Mouse (Mus musculus): ENCODE measurements around the gene Dazap2. TPM values are rescaled to one million over a fixed set of nuclear protein-coding genes. Genes with fewer than 3 reads are reported as not detected.
A peak's percentile ranks its signal among the peaks of the same experiment; 100 is the strongest.

Dazap2 gene
- polyA plus RNA-seq, 1 experiment from 2014 or later = 228 TPM

- DNase-seq (ENCODE audit: low spot score) (no peak), ATAC-seq (replicated peaks; ENCODE audit: low FRiP score) (no peak)
- H3K27ac ChIP-seq (ENCODE audit: low read depth, low read length) = no peak overlapping the region
- H3K36me3 ChIP-seq (ENCODE audit: control insufficient read depth, insufficient read depth, low read length) = no peaks in the 10 kb centered on the region
- H3K4me2 ChIP-seq (ENCODE audit: low read depth, low read length, severe bottlenecking) = peak overlapping the region; percentile 71
- H3K4me1 ChIP-seq (replicated peaks; ENCODE audit: control insufficient read depth, insufficient read depth, low read length) = peaks cover 10% of the 10 kb centered on the region; the same call in 1 of the 2 replicates
- H3K27me3 ChIP-seq (ENCODE audit: control insufficient read depth, insufficient read depth, low read length) = peaks cover 44% of the 10 kb centered on the region
- peak overlapping the region; percentile 42 for H3K4me3 ChIP-seq (ENCODE audit: low read depth, low read length)
- WGBS = 3% methylated on average over 36 of the region's 38 CpGs
- 0 out of 2 replicates have a peak overlapping the region, but pooled peaks have one; percentile 20 for H3K9ac ChIP-seq (ENCODE audit: low read length)
- H3K9me3 ChIP-seq (ENCODE audit: control insufficient read depth, low read length) = no peaks in the 10 kb centered on the region
Observed at GRCm38 (mm10) chr15:100635851-100636645, 20.9 kb downstream of the Dazap2 start.

DNA sequence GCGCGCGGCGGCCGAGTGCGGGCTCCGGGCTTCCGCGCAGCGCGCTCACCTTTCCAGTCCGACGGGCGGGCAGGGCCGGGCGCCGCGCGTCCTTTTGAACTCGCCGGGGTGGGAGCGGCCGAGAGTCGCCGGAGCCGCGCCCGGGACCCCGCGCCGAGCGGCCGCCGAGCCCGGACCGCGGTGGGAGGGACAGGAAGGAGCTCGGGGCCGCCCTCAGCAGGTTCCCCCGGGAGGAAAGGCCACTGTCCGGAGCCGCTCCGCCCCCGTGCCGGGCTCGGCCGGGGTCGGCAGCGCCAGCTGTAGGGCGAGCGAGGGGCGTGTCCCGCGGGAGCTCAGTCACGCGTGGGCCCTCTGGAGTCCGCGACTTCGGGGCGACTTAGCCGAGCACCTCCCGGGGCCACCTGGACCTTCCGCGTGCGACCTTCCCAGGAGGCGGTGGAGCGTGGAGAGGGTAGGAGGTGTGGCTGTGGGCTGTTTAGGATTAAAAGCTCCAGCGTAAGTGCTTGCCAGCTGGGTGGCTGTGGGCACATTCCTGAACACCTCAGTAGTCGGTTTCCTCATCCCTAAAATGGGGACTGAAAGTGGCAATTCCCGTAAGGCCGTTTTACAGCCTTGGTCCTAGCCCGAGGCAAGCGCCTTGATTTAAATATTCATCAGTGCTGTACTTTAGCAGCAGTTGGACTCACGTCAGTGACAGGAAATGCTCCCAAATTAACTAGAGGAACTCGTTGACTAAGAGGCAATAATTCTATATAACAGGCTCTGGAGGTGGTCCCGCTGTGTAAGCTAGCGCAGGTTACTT, 21.8 kb downstream of the Dazap2 start, which contains the start of gene Smagp:
Gene Smagp, minus strand, starts transcription at position 241 of the 802 bp plus-strand sequence.
- H3K27ac ChIP-seq (ENCODE audit: low read depth, low read length) = no peak within 1 kb of the TSS
- peak within 1 kb of the TSS; percentile 71 for H3K4me2 ChIP-seq (ENCODE audit: low read depth, low read length, severe bottlenecking)
- peak within 1 kb of the TSS; percentile 42 for H3K4me3 ChIP-seq (ENCODE audit: low read depth, low read length)
- peak; percentile 60 for DNase-seq (ENCODE audit: low spot score)
- H3K4me1 ChIP-seq (replicated peaks; ENCODE audit: control insufficient read depth, insufficient read depth, low read length) = peaks cover 10% of the 10 kb centered on the region; the same call in 1 of the 2 replicates
- H3K9me3 ChIP-seq (ENCODE audit: control insufficient read depth, low read length) = no peaks in the 10 kb centered on the region
- peaks cover 44% of the 10 kb centered on the region for H3K27me3 ChIP-seq (ENCODE audit: control insufficient read depth, insufficient read depth, low read length)
- under 1% methylated on average over 71 of the region's 77 CpGs for WGBS
- no peak for ATAC-seq (replicated peaks; ENCODE audit: low FRiP score)
- peak within 1 kb of the TSS; percentile 20; the same call in 1 of the 2 replicates for H3K9ac ChIP-seq (ENCODE audit: low read length)
- H3K36me3 ChIP-seq (ENCODE audit: control insufficient read depth, insufficient read depth, low read length) = no peaks in the 10 kb centered on the region

- H3K4me1 ChIP-seq (replicated peaks; ENCODE audit: control insufficient read depth, insufficient read depth, low read length) = peaks cover 10% of the 10 kb centered on the region; the same call in 1 of the 2 replicates
- H3K9me3 ChIP-seq (ENCODE audit: control insufficient read depth, low read length) = no peaks in the 10 kb centered on the region
- no peak overlapping the region for H3K27ac ChIP-seq (ENCODE audit: low read depth, low read length)
- H3K9ac ChIP-seq (ENCODE audit: low read length) = no peak overlapping the region
- H3K36me3 ChIP-seq (ENCODE audit: control insufficient read depth, insufficient read depth, low read length) = no peaks in the 10 kb centered on the region
- H3K4me3 ChIP-seq (ENCODE audit: low read depth, low read length) = no peak overlapping the region
- ATAC-seq (replicated peaks; ENCODE audit: low FRiP score) = no peak
- no peak for DNase-seq (ENCODE audit: low spot score)
- 22% methylated on average over 6 of the region's 6 CpGs for WGBS
- no peak overlapping the region for H3K4me2 ChIP-seq (ENCODE audit: low read depth, low read length, severe bottlenecking)
- peaks cover 44% of the 10 kb centered on the region for H3K27me3 ChIP-seq (ENCODE audit: control insufficient read depth, insufficient read depth, low read length)
Observed at GRCm38 (mm10) chr15:100637661-100638060, 22.5 kb downstream of the Dazap2 start.

DNA sequence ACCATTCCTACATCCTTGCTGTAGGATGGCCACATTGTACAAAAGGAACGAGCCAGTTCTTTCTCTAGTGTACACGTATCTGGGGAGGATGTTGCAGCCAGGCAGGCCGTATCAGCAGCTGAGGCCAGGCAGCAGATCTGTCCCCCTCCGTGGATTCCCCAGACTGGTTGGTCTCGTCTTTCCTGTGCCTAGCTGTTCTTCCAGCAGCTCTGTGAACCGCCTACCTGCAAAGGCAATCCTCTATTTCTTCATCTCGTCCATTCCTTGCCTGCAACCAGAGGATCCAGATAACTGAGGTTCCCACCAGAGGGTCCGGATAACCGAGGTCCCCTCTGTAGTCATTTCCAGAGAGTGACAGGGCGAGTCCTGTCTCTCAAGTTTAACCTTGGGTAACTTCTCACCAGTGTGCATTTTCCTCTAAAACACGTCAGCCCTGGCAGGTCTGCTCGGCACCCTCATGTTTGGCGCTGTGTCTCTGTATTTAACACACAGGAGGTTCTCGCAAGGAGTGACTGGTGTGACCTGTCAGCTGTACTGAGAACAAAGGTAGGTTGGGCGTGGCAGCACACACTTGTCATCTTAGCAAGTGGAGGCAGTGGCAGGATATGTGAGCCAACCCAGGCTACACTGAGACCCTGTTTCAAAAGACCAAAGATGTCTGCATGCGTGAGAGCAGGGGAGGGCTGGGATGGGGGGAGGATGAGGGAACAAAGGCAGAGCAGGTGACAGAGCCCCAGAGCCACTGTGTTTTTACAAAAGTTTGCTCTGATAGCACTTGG, 25.0 kb downstream of the Dazap2 start:
- no peak for ATAC-seq (replicated peaks; ENCODE audit: low FRiP score)

GRCm38 (mm10) chr15:100641226-100641810, 26.2 kb downstream of the Dazap2 start:
- no peak overlapping the region for H3K27ac ChIP-seq (ENCODE audit: low read depth, low read length)
- peaks cover 8% of the 10 kb centered on the region; the same call in 1 of the 2 replicates for H3K4me1 ChIP-seq (replicated peaks; ENCODE audit: control insufficient read depth, insufficient read depth, low read length)

More for the DNA sequence above, 25.0 kb downstream of the Dazap2 start:
- WGBS = 81% methylated on average over 16 of the region's 16 CpGs
- Histone ChIP-seq H3K4me2 (ENCODE audit: low read depth, low read length, severe bottlenecking) (no peak overlapping the region), H3K36me3 (ENCODE audit: control insufficient read depth, insufficient read depth, low read length) (no peaks in the 10 kb centered on the region), H3K9ac (ENCODE audit: low read length) (no peak overlapping the region), H3K4me1 (replicated peaks; ENCODE audit: control insufficient read depth, insufficient read depth, low read length) (peaks cover 10% of the 10 kb centered on the region; the same call in 1 of the 2 replicates), H3K27me3 (ENCODE audit: control insufficient read depth, insufficient read depth, low read length) (peaks cover 34% of the 10 kb centered on the region), H3K9me3 (ENCODE audit: control insufficient read depth, low read length) (no peaks in the 10 kb centered on the region), H3K4me3 (ENCODE audit: low read depth, low read length) (no peak overlapping the region), H3K27ac (ENCODE audit: low read depth, low read length) (no peak overlapping the region)
- no peak for DNase-seq (ENCODE audit: low spot score)

GRCm38 (mm10) chr15:100642451-100642850, 27.3 kb downstream of the Dazap2 start:
- Histone ChIP-seq H3K9me3 (ENCODE audit: control insufficient read depth, low read length) (no peaks in the 10 kb centered on the region), H3K36me3 (ENCODE audit: control insufficient read depth, insufficient read depth, low read length) (no peaks in the 10 kb centered on the region), H3K9ac (ENCODE audit: low read length) (no peak overlapping the region), H3K4me3 (ENCODE audit: low read depth, low read length) (no peak overlapping the region), H3K27me3 (ENCODE audit: control insufficient read depth, insufficient read depth, low read length) (peaks cover 11% of the 10 kb centered on the region), H3K27ac (ENCODE audit: low read depth, low read length) (no peak overlapping the region), H3K4me1 (replicated peaks; ENCODE audit: control insufficient read depth, insufficient read depth, low read length) (no peaks in the 10 kb centered on the region), H3K4me2 (ENCODE audit: low read depth, low read length, severe bottlenecking) (no peak overlapping the region)
- DNase-seq (ENCODE audit: low spot score) (no peak), ATAC-seq (replicated peaks; ENCODE audit: low FRiP score) (no peak)
- WGBS = 92% methylated on average over 7 of the region's 7 CpGs

More at GRCm38 (mm10) chr15:100641226-100641810, 26.2 kb downstream of the Dazap2 start:
- no peak overlapping the region for H3K9ac ChIP-seq (ENCODE audit: low read length)
- 77% methylated on average over 11 of the region's 16 CpGs for WGBS
- H3K36me3 ChIP-seq (ENCODE audit: control insufficient read depth, insufficient read depth, low read length) = no peaks in the 10 kb centered on the region
- DNase-seq (ENCODE audit: low spot score) (no peak), ATAC-seq (replicated peaks; ENCODE audit: low FRiP score) (no peak)
- no peaks in the 10 kb centered on the region for H3K9me3 ChIP-seq (ENCODE audit: control insufficient read depth, low read length)
- no peak overlapping the region for H3K4me2 ChIP-seq (ENCODE audit: low read depth, low read length, severe bottlenecking)
- no peak overlapping the region for H3K4me3 ChIP-seq (ENCODE audit: low read depth, low read length)
- H3K27me3 ChIP-seq (ENCODE audit: control insufficient read depth, insufficient read depth, low read length) = peaks cover 23% of the 10 kb centered on the region

DNA sequence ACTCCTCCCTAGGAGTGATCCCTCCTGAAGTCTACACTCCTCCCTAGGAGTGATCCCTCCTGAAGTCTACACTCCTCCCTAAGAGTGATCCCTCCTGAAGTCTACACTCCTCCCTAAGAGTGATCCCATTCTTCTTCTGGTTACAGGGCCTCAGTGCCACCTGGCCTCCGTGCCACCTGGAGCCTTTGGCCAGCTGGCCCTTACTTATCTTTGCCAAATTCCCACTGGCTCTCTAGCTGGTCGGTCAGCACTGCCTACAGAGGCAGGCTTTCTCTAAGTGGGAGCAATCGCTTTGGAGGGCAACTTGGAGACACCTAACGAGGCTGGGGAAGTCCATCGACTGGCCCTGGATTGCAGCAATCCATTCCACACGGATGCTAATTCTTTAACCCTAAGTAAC, 31.0 kb downstream of the Dazap2 start:
- Histone ChIP-seq H3K9me3 (ENCODE audit: control insufficient read depth, low read length) (no peaks in the 10 kb centered on the region), H3K27me3 (ENCODE audit: control insufficient read depth, insufficient read depth, low read length) (no peaks in the 10 kb centered on the region), H3K4me1 (replicated peaks; ENCODE audit: control insufficient read depth, insufficient read depth, low read length) (no peaks in the 10 kb centered on the region), H3K27ac (ENCODE audit: low read depth, low read length) (no peak overlapping the region), H3K9ac (ENCODE audit: low read length) (no peak overlapping the region), H3K4me2 (ENCODE audit: low read depth, low read length, severe bottlenecking) (no peak overlapping the region), H3K36me3 (ENCODE audit: control insufficient read depth, insufficient read depth, low read length) (no peaks in the 10 kb centered on the region), H3K4me3 (ENCODE audit: low read depth, low read length) (no peak overlapping the region)
- 80% methylated on average over 6 of the region's 6 CpGs for WGBS
- ATAC-seq (replicated peaks; ENCODE audit: low FRiP score) (no peak), DNase-seq (ENCODE audit: low spot score) (no peak)

- H3K4me2 ChIP-seq (ENCODE audit: low read depth, low read length, severe bottlenecking) = no peak overlapping the region
- 84% methylated on average over 10 of the region's 10 CpGs for WGBS
- no peak for ATAC-seq (replicated peaks; ENCODE audit: low FRiP score)
- H3K4me3 ChIP-seq (ENCODE audit: low read depth, low read length) = no peak overlapping the region
- no peak for DNase-seq (ENCODE audit: low spot score)
- H3K27ac ChIP-seq (ENCODE audit: low read depth, low read length) = no peak overlapping the region
- H3K27me3 ChIP-seq (ENCODE audit: control insufficient read depth, insufficient read depth, low read length) = no peaks in the 10 kb centered on the region
- H3K36me3 ChIP-seq (ENCODE audit: control insufficient read depth, insufficient read depth, low read length) = no peaks in the 10 kb centered on the region
- H3K9ac ChIP-seq (ENCODE audit: low read length) = no peak overlapping the region
- no peaks in the 10 kb centered on the region for H3K4me1 ChIP-seq (replicated peaks; ENCODE audit: control insufficient read depth, insufficient read depth, low read length)
- H3K9me3 ChIP-seq (ENCODE audit: control insufficient read depth, low read length) = no peaks in the 10 kb centered on the region
Observed at GRCm38 (mm10) chr15:100650111-100650510, 35.0 kb downstream of the Dazap2 start.
